Mouse (Mus musculus) left cerebral cortex, adult 11 months (tissue): ENCODE data around the gene Map3k14.
"Not testable (repeated sequence)": the region's sequence is repeated elsewhere in the genome, so short reads cannot be mapped to it uniquely, and the experiment has no call there.

Source experiments
- DNase-seq: peaks from one replicate; pipeline ENCODE4 v3.0.0; 2022; ENCODE audit warnings: low spot score

Map3k14 gene

GRCm38 (mm10) chr11:103246081-103246730 lies 21.1 kb downstream of the Map3k14 start:
- no peak for DNase-seq

DNA sequence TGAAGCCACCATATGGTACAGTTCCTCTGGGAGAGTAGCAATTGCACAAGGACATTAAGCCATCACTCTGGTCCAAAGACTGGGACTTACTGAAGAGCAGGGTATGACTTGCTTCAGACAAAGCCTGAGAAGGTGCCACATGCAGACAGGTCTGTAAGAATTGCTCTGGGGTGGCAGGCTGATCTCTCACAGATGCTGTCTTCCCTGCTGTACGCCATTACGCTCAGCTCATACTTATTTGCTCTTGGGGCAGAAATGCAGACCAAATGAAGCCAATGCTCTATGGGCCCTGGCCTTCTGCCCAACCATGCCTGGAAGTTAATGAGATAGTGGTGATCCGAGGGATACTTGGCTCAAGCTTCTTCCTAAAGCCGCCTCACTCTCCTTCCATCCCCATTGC lies 22.4 kb downstream of the Map3k14 start:
- DNase-seq, result no peak

- no peak for DNase-seq
Observed at GRCm38 (mm10) chr11:103240740-103241139, 26.5 kb downstream of the Map3k14 start.

GRCm38 (mm10) chr11:103237757-103238156 lies 29.5 kb downstream of the Map3k14 start:
- no peak for DNase-seq

DNA sequence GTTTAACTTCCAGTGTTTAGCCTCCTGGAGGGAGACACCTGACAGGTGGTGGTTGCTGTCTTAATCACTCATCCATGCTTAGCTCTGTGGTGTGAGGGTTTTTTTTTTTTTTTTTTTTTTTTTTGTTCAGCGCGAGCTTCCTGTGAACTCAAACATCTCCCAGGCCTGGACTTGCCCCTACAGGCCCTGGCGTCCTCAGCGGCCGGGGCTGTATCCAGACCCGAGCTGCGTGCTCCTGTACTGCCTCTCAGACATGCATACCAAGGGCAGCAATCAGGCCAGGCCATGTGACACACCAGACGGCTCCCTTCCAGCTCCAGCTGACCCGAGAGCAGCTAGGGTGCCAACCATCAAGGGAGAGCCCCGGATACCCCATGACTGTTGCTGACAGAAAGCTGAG lies 30.4 kb downstream of the Map3k14 start:
- DNase-seq, result no peak

DNA sequence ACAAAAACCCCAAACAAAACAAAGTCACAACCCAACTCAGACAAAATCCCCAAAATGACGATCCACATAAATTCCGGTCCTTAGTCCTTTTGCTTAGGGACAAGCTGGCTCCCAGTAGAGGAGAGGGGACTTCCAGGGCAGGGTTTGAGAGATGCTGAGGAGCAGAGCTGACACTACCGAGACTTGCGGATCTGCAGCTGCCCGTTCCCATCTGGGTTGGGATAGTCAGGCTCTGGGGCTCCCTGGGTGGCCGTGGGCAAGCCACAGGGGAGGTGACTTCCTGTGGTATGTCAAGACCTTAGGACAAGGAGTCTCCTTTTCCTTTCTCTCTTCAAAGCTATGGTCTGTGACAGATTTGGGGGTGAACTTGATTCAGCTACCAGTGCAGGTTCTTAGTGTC lies 30.8 kb downstream of the Map3k14 start:
- DNase-seq, result no peak

DNA sequence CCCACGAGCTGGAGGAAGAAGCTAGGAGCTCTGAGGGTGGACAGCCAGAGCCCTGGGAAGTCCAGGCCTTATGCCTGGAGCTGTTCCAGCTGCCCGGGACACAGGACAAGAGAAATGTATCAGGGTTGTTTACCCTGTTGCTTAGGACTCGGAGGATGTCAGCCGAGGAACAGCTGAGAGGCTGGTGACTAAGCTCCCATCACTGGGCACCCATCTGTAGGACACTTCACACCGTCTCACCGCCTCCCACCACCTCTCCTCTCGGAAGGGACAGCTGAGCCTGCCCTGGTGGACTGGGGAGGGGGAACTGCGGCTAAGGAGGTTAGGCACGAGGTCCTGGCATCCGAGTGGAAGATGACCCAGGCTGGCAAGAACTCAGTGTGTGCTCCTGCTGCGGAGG lies 31.6 kb downstream of the Map3k14 start:
- no peak for DNase-seq

DNA sequence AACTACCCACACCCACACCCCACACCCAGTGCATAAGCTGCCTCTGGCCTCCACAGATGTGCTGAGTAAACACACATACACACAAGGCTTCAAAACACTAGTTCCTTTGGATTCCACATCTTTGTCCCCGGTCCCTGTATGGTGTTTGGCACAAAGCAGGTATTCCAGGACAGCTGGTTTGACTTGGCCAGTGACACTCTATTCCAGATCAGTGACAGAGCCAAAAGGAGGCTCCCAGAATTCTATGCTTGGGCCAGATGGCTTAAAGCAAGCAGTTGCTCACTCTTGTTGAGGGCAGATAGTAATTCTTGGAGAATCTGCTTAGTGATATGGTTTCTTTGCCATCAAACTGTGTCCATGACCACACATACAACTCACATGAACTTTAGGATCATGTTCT lies 32.8 kb downstream of the Map3k14 start:
- DNase-seq, result no peak

DNA sequence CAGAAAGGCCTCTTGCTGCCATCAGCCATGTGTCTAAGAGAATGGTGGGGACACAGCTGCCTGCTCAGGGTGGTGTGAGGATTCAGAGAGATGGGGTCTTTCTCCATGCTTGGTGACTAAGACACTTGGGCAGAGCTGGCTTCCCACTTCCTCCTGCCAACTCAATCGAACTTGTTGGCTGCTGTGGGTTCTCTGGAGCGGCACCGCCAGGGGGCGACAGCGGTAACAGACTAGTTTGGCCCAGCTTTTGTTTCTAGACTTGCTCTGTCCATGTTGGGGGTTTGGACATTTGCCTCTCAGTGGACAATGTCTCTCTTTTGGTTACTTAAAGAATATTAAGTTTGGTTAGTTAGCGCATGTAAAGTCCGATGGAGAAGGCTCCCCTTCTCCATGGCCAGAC lies 34.3 kb downstream of the Map3k14 start:
- peak; percentile 70 for DNase-seq

DNA sequence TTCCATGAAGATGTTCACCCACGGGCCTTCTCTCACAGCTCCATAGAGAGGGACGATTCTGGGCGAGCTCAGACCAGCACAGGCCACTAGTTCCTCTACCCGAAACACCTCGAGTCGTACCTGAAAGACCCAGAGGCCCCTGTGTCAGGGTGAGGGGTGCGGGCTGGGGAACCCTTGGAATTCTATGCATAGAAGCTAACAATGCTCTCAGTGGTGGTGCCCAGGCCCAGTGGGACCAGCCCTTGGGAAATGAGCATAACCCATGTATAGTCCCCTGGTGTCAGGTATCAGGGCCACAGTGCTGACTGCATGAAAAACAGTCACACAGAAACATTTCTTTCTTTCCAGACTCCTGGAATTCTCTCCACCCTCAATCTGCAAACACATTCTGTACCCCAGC lies 35.9 kb downstream of the Map3k14 start:
- no peak for DNase-seq

GRCm38 (mm10) chr11:103230626-103231025 lies 36.6 kb downstream of the Map3k14 start:
- DNase-seq, result no peak

DNA sequence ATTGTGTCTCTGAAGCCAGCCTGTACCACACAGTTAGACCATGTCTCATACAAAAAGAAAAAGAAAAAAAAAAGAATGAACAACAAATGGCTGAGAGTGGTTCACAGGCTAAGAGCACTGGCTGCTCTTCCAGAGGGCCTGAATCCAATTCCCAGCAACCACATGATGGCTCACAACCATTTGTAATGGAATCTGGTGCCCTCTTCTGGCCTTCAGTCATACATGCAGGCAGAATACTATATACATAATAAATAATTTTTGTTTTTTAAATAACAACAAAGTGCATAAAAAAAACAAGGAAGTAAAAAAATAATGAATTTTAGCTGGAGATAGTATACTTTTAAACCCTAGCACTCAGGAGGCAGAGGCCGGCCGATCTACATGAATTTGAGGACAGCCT lies 37.7 kb downstream of the Map3k14 start:
- DNase-seq, result no peak

DNA sequence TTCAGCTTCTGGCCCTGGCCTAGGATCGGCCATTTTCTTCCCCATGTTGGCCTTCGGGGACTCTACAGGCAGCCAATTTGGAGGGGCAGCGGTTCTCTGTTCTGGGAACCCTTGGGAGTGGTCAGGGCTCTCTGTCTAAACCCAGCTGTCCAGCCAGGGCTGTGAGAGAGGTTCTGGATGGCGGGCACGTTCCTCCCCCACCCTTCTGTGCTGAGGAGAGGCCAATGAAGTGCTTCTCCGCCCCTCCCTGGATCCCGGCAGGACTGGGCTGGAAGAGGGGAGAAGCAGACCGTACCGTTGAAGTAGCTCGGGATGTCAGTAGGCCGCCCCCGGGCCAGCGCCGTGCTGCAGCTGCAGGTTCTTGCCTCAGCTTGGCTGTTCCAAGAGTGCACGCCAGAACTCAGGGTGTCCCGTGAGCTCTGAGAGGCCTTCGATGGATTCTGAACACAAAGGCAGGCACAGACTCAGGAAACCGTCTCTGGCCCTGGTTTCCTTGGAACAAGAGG lies 43.3 kb downstream of the Map3k14 start:
- DNase-seq, result no peak

DNA sequence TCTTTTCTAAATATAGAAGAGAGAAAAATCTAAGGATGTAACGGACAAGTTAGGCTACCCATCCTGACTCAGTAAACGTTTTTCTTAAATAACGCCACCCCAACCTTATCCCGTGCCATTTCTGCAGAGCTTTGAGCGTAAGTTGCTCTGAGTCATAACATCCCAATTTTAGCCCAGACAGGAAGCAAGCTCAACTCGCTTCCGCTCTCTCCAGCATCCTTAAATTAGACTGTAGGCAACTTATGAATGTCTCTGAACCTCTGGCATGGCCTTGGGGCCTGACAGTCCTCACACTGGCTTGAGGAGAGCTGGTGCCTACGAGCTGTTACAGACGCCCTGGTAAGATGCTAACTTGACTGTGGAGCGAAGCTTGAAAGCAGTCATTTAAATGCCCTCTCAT lies 43.8 kb downstream of the Map3k14 start:
- DNase-seq, result no peak

DNA sequence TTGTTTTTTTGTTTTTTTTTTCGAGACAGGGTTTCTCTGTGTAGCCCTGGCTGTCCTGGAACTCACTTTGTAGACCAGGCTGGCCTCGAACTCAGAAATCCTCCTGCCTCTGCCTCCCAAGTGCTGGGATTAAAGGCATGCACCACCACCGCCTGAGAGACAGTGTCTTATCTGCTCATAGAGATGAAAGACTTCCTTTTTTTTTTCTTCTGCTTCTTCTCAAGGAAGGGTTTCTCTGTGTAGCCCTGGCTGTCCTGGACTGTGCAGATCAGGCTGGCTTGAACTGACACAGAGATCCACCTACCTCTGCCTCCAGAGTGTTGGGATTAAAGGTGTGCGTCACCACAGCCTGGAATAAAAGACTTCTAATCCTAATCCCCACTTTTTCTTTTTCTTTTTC lies 44.6 kb downstream of the Map3k14 start:
- not testable (repeated sequence) for DNase-seq

GRCm38 (mm10) chr11:103221437-103221836 lies 45.8 kb downstream of the Map3k14 start:
- DNase-seq, result no peak

- no peak for DNase-seq
Observed at GRCm38 (mm10) chr11:103219995-103220394, 47.3 kb downstream of the Map3k14 start.

GRCm38 (mm10) chr11:103219259-103219658 lies 48.0 kb downstream of the Map3k14 start:
- DNase-seq, result no peak

GRCm38 (mm10) chr11:103218517-103218901 lies 48.8 kb downstream of the Map3k14 start:
- no peak for DNase-seq

DNA sequence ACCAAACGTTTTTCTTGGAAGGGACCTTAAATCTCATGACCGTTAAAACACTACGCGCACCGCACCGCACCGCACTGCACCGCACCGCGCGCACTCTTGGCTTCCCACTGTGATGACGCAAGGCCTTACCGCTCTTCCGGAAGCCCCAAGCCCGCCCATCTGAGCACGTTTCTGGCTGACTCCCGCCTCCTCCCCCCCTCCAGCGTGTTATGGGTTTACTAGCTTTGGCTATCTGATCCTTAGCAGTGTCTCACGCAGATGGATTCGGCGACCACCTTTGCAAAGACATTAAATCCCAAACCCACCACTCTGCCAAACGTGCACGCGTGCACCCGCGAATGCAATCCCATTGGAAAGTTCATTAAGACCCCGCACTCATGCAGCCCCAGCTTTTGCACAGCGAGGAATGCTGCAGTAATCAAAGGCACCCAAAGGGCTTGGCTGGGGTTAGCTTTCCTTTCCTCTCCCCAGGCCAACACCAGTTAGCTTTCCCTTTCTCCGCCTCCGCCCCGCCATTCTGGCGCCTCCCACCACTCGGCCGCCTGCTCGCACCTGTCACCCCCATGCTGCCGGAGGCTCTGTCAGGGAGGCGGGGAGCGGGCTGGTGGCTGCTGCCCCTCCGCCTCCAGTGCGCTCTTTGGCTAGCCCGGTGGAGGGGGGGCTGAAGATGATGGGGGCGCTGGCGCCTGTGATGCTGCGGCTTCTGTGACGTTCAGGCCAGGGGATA lies 49.3 kb downstream of the Map3k14 start, which contains the start of gene Spata32:
TSS of gene Spata32 (minus strand) at position 643 of the 727 bp plus-strand sequence.
- peak; percentile 62 for DNase-seq

GRCm38 (mm10) chr11:103215355-103215754 lies 51.9 kb downstream of the Map3k14 start:
- DNase-seq, result no peak

DNA sequence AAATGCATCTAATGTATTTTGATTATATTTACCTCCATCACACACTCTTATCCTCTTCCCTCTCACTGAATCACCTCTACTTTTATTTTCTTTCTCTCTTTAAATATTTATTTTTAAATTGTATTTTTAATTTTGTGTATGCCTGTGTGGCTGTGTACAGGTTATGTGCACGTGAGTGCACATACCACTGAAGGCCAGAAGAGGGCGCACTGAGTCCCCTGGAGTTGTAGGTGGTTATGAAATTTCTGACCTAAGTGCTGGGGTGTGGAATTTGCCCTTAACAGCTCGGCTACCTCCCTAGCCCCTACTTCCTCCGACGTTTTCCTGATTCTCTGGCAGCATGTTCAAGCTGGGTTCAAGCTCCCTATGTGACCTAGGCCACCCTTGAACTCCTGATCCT lies 53.6 kb downstream of the Map3k14 start:
- no peak for DNase-seq

DNA sequence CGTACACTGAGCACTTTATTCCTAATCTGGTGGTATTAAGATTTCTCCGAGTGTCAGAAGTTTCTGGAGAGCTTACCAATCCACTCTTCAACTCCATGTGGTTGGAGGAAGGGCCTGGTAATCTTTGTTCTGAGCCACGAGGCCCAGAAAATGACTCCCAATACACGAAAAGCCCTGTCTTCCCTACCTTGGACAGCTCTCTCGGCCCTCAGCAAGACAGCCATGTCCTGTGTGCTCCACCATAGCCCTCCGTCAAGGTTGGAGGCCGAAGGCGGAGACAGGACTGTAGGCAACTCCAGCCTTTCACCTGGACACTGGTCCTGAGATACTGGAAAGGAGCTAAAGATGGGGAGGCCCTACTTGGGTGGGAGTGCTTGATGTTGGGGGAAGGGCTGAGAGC lies 57.0 kb downstream of the Map3k14 start:
- DNase-seq, result no peak

DNA sequence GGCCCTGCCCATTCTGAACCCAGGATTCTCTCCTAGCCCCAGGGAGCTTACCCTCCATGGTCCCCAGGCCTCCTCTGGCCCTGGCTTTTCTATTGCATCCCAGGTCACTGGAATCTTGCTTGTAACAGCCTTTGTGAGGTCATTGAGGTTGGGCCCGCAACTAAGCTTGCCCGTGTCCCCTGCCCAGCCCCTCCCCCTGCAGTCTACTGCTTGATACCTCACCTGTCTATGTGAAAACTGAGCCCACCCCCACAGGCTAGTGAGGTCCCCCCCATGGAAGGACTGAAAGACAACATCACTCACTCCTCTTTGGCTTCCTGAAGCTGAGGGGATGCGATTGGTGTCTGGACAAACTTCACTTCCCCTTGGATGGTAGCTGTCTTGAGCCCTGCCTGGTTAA lies 58.8 kb downstream of the Map3k14 start, which contains the start of gene 1700023F06Rik:
TSS of gene 1700023F06Rik (minus strand) at position 101 of the 400 bp plus-strand sequence.
- DNase-seq, result no peak
